Mouse (Mus musculus): Measurements from ENCODE around the gene Rnf123. TPM values are rescaled to one million over a fixed set of nuclear protein-coding genes. Genes with fewer than 3 reads are reported as not detected.

The Rnf123 gene
- polyA plus RNA-seq, 1 experiment, result 47.7 TPM

GRCm38 (mm10) chr9:108067900-108068299 is 15.2 kb downstream of the Rnf123 start:
- 22% methylated on average over 8 of the region's 8 CpGs for WGBS
- peak; percentile 64 for DNase-seq (ENCODE audit: low read depth, low spot score)

- DNase-seq (ENCODE audit: low read depth, low spot score), result no peak
- 85% methylated on average over 7 of the region's 7 CpGs for WGBS
Observed at GRCm38 (mm10) chr9:108067199-108067598, 15.9 kb downstream of the Rnf123 start.

- DNase-seq (ENCODE audit: low read depth, low spot score), result no peak
- 40% methylated on average over 5 of the region's 5 CpGs for WGBS
Observed at GRCm38 (mm10) chr9:108065491-108066011, 17.6 kb downstream of the Rnf123 start.

- no peak for DNase-seq (ENCODE audit: low read depth, low spot score)
- WGBS, result 90% methylated on average over 12 of the region's 12 CpGs
Observed at GRCm38 (mm10) chr9:108063361-108063760, 19.8 kb downstream of the Rnf123 start.

- DNase-seq (ENCODE audit: low read depth, low spot score), result no peak
- 90% methylated on average over 3 of the region's 3 CpGs for WGBS
Observed at GRCm38 (mm10) chr9:108062142-108062541, 21.0 kb downstream of the Rnf123 start.

GRCm38 (mm10) chr9:108058291-108058690 is 24.9 kb downstream of the Rnf123 start:
- no peak for DNase-seq (ENCODE audit: low read depth, low spot score)
- 94% methylated on average over 9 of the region's 9 CpGs for WGBS

GRCm38 (mm10) chr9:108057262-108057562 is 25.9 kb downstream of the Rnf123 start:
- WGBS, result 95% methylated on average over 5 of the region's 5 CpGs
- no peak for DNase-seq (ENCODE audit: low read depth, low spot score)

- WGBS, result 83% methylated on average over 28 of the region's 28 CpGs
- no peak for DNase-seq (ENCODE audit: low read depth, low spot score)
Observed at GRCm38 (mm10) chr9:108056361-108057261, 26.5 kb downstream of the Rnf123 start.

GRCm38 (mm10) chr9:108055661-108056237 is 27.4 kb downstream of the Rnf123 start:
- no peak for DNase-seq (ENCODE audit: low read depth, low spot score)
- WGBS, result 91% methylated on average over 6 of the region's 6 CpGs

- DNase-seq (ENCODE audit: low read depth, low spot score), result no peak
- WGBS, result 77% methylated on average over 1 of the region's 1 CpGs
Observed at GRCm38 (mm10) chr9:108055061-108055460, 28.1 kb downstream of the Rnf123 start.

GRCm38 (mm10) chr9:108054331-108055040 is 28.7 kb downstream of the Rnf123 start:
- 91% methylated on average over 22 of the region's 22 CpGs for WGBS
- no peak for DNase-seq (ENCODE audit: low read depth, low spot score)

- no peak for DNase-seq (ENCODE audit: low read depth, low spot score)
- 61% methylated on average over 15 of the region's 15 CpGs for WGBS
Observed at GRCm38 (mm10) chr9:108053665-108054225, 29.4 kb downstream of the Rnf123 start.

- peak; percentile 91 for DNase-seq (ENCODE audit: low read depth, low spot score)
- WGBS, result 48% methylated on average over 20 of the region's 20 CpGs
Observed at GRCm38 (mm10) chr9:108052885-108053664, 30.1 kb downstream of the Rnf123 start, which contains the start of gene Amigo3. Amigo3 (plus strand) TSS chr9:108053159.

GRCm38 (mm10) chr9:108052411-108052810 is 30.7 kb downstream of the Rnf123 start:
- WGBS, result 70% methylated on average over 7 of the region's 7 CpGs
- DNase-seq (ENCODE audit: low read depth, low spot score), result no peak

- WGBS, result 69% methylated on average over 4 of the region's 4 CpGs
- DNase-seq (ENCODE audit: low read depth, low spot score), result no peak
Observed at GRCm38 (mm10) chr9:108051931-108052220, 31.3 kb downstream of the Rnf123 start.

GRCm38 (mm10) chr9:108051184-108051930 is 31.8 kb downstream of the Rnf123 start:
- DNase-seq (ENCODE audit: low read depth, low spot score), result no peak
- WGBS, result 91% methylated on average over 15 of the region's 15 CpGs

GRCm38 (mm10) chr9:108049561-108050251 is 33.4 kb downstream of the Rnf123 start:
- 27% methylated on average over 15 of the region's 15 CpGs for WGBS
- peak; percentile 73 for DNase-seq (ENCODE audit: low read depth, low spot score)

GRCm38 (mm10) chr9:108049016-108049455 is 34.1 kb downstream of the Rnf123 start, which contains the start of gene Gmppb:
Gmppb (plus strand) TSS chr9:108049242.
- under 1% methylated on average over 35 of the region's 39 CpGs for WGBS
- peak; percentile 93 for DNase-seq (ENCODE audit: low read depth, low spot score)
